Mouse (Mus musculus): ENCODE data around the gene Thsd1.

Gene Thsd1

GRCm38 (mm10) chr8:22258946-22259450 is 31.9 kb downstream of the Thsd1 start:
- H3K4me3 ChIP-seq (replicated peaks; ENCODE audit: low read length), result peak overlapping the region; percentile 67
- H3K9me3 ChIP-seq (ENCODE audit: low read length), result peaks cover 7% of the 10 kb centered on the region
- H3K27me3 ChIP-seq (ENCODE audit: insufficient read depth, low read length), result peaks cover 23% of the 10 kb centered on the region
- no peak for TF ChIP-seq NANOG (IDR thresholded peaks at IDR 0.05; ENCODE audit: borderline replicate concordance, low read length)
- TF ChIP-seq CTCF (conservative IDR thresholded peaks at IDR 0.05; ENCODE audit: low read length), result no peak
- no peak for TF ChIP-seq POU5F1 (IDR thresholded peaks at IDR 0.05; ENCODE audit: borderline replicate concordance, low read length)
- H3K36me3 ChIP-seq (ENCODE audit: insufficient read depth, low read length), result no peaks in the 10 kb centered on the region
- H3K4me1 ChIP-seq (replicated peaks; ENCODE audit: low read depth, low read length), result peaks cover 25% of the 10 kb centered on the region

- Histone ChIP-seq H3K36me3 (ENCODE audit: insufficient read depth, low read length) (no peaks in the 10 kb centered on the region), H3K4me3 (replicated peaks; ENCODE audit: low read length) (peak overlapping the region; percentile 67), H3K4me1 (replicated peaks; ENCODE audit: low read depth, low read length) (peaks cover 25% of the 10 kb centered on the region), H3K27me3 (ENCODE audit: insufficient read depth, low read length) (peaks cover 23% of the 10 kb centered on the region), H3K9me3 (ENCODE audit: low read length) (peaks cover 2% of the 10 kb centered on the region; the same call in 1 of the 2 replicates)
- TF ChIP-seq CTCF (conservative IDR thresholded peaks at IDR 0.05; ENCODE audit: low read length) (no peak), POU5F1 (IDR thresholded peaks at IDR 0.05; ENCODE audit: borderline replicate concordance, low read length) (no peak), NANOG (IDR thresholded peaks at IDR 0.05; ENCODE audit: borderline replicate concordance, low read length) (no peak)
Measured at GRCm38 (mm10) chr8:22259531-22259930, 32.4 kb downstream of the Thsd1 start.

- no peaks in the 10 kb centered on the region for H3K36me3 ChIP-seq (ENCODE audit: insufficient read depth, low read length)
- no peak overlapping the region for H3K4me3 ChIP-seq (replicated peaks; ENCODE audit: low read length)
- no peak for TF ChIP-seq POU5F1 (IDR thresholded peaks at IDR 0.05; ENCODE audit: borderline replicate concordance, low read length)
- no peak for TF ChIP-seq CTCF (conservative IDR thresholded peaks at IDR 0.05; ENCODE audit: low read length)
- TF ChIP-seq NANOG (IDR thresholded peaks at IDR 0.05; ENCODE audit: borderline replicate concordance, low read length), result no peak
- no peaks in the 10 kb centered on the region for H3K9me3 ChIP-seq (ENCODE audit: low read length)
- peaks cover 25% of the 10 kb centered on the region for H3K4me1 ChIP-seq (replicated peaks; ENCODE audit: low read depth, low read length)
- H3K27me3 ChIP-seq (ENCODE audit: insufficient read depth, low read length), result peaks cover 23% of the 10 kb centered on the region
Measured at GRCm38 (mm10) chr8:22260091-22260722, 33.1 kb downstream of the Thsd1 start.

- no peak for TF ChIP-seq POU5F1 (IDR thresholded peaks at IDR 0.05; ENCODE audit: borderline replicate concordance, low read length)
- no peak for TF ChIP-seq NANOG (IDR thresholded peaks at IDR 0.05; ENCODE audit: borderline replicate concordance, low read length)
- TF ChIP-seq CTCF (conservative IDR thresholded peaks at IDR 0.05; ENCODE audit: low read length), result no peak
- peaks cover 25% of the 10 kb centered on the region for H3K4me1 ChIP-seq (replicated peaks; ENCODE audit: low read depth, low read length)
- H3K36me3 ChIP-seq (ENCODE audit: insufficient read depth, low read length), result no peaks in the 10 kb centered on the region
- peaks cover 23% of the 10 kb centered on the region for H3K27me3 ChIP-seq (ENCODE audit: insufficient read depth, low read length)
- H3K4me3 ChIP-seq (replicated peaks; ENCODE audit: low read length), result no peak overlapping the region
- H3K9me3 ChIP-seq (ENCODE audit: low read length), result no peaks in the 10 kb centered on the region
Measured at GRCm38 (mm10) chr8:22262267-22262666, 35.2 kb downstream of the Thsd1 start.

GRCm38 (mm10) chr8:22264292-22264691 is 37.2 kb downstream of the Thsd1 start:
- H3K27me3 ChIP-seq (ENCODE audit: insufficient read depth, low read length), result peaks cover 3% of the 10 kb centered on the region
- H3K4me1 ChIP-seq (replicated peaks; ENCODE audit: low read depth, low read length), result peaks cover 13% of the 10 kb centered on the region
- H3K9me3 ChIP-seq (ENCODE audit: low read length), result no peaks in the 10 kb centered on the region
- H3K36me3 ChIP-seq (ENCODE audit: insufficient read depth, low read length), result no peaks in the 10 kb centered on the region
- no peak overlapping the region for H3K4me3 ChIP-seq (replicated peaks; ENCODE audit: low read length)
- TF ChIP-seq POU5F1 (IDR thresholded peaks at IDR 0.05; ENCODE audit: borderline replicate concordance, low read length), result no peak
- TF ChIP-seq NANOG (IDR thresholded peaks at IDR 0.05; ENCODE audit: borderline replicate concordance, low read length), result no peak
- no peak for TF ChIP-seq CTCF (conservative IDR thresholded peaks at IDR 0.05; ENCODE audit: low read length)

GRCm38 (mm10) chr8:22264787-22265186 is 37.7 kb downstream of the Thsd1 start:
- no peak overlapping the region for H3K4me3 ChIP-seq (replicated peaks; ENCODE audit: low read length)

GRCm38 (mm10) chr8:22265194-22265593 is 38.1 kb downstream of the Thsd1 start:
- no peak overlapping the region for H3K4me3 ChIP-seq (replicated peaks; ENCODE audit: low read length)
- no peaks in the 10 kb centered on the region for H3K9me3 ChIP-seq (ENCODE audit: low read length)
- H3K4me1 ChIP-seq (replicated peaks; ENCODE audit: low read depth, low read length), result peaks cover 4% of the 10 kb centered on the region
- TF ChIP-seq NANOG (IDR thresholded peaks at IDR 0.05; ENCODE audit: borderline replicate concordance, low read length), result no peak
- TF ChIP-seq POU5F1 (IDR thresholded peaks at IDR 0.05; ENCODE audit: borderline replicate concordance, low read length), result no peak
- no peak for TF ChIP-seq CTCF (conservative IDR thresholded peaks at IDR 0.05; ENCODE audit: low read length)
- no peaks in the 10 kb centered on the region for H3K27me3 ChIP-seq (ENCODE audit: insufficient read depth, low read length)
- H3K36me3 ChIP-seq (ENCODE audit: insufficient read depth, low read length), result no peaks in the 10 kb centered on the region

More at GRCm38 (mm10) chr8:22264787-22265186, 37.7 kb downstream of the Thsd1 start:
- TF ChIP-seq POU5F1 (IDR thresholded peaks at IDR 0.05; ENCODE audit: borderline replicate concordance, low read length), result no peak
- Histone ChIP-seq H3K9me3 (ENCODE audit: low read length) (no peaks in the 10 kb centered on the region), H3K27me3 (ENCODE audit: insufficient read depth, low read length) (no peaks in the 10 kb centered on the region), H3K36me3 (ENCODE audit: insufficient read depth, low read length) (no peaks in the 10 kb centered on the region), H3K4me1 (replicated peaks; ENCODE audit: low read depth, low read length) (peaks cover 8% of the 10 kb centered on the region)

GRCm38 (mm10) chr8:22266809-22267208 is 39.7 kb downstream of the Thsd1 start:
- Histone ChIP-seq H3K27me3 (ENCODE audit: insufficient read depth, low read length) (no peaks in the 10 kb centered on the region), H3K36me3 (ENCODE audit: insufficient read depth, low read length) (no peaks in the 10 kb centered on the region), H3K4me3 (replicated peaks; ENCODE audit: low read length) (no peak overlapping the region), H3K9me3 (ENCODE audit: low read length) (no peaks in the 10 kb centered on the region), H3K4me1 (replicated peaks; ENCODE audit: low read depth, low read length) (no peaks in the 10 kb centered on the region)
- TF ChIP-seq CTCF (conservative IDR thresholded peaks at IDR 0.05; ENCODE audit: low read length), result no peak
- no peak for TF ChIP-seq NANOG (IDR thresholded peaks at IDR 0.05; ENCODE audit: borderline replicate concordance, low read length)
- TF ChIP-seq POU5F1 (IDR thresholded peaks at IDR 0.05; ENCODE audit: borderline replicate concordance, low read length), result no peak

- no peaks in the 10 kb centered on the region for H3K9me3 ChIP-seq (ENCODE audit: low read length)
Measured at GRCm38 (mm10) chr8:22273142-22273541, 46.0 kb downstream of the Thsd1 start.

More at GRCm38 (mm10) chr8:22273142-22273541, 46.0 kb downstream of the Thsd1 start:
- no peak overlapping the region for H3K4me3 ChIP-seq (replicated peaks; ENCODE audit: low read length)
- TF ChIP-seq NANOG (IDR thresholded peaks at IDR 0.05; ENCODE audit: borderline replicate concordance, low read length) (no peak), CTCF (conservative IDR thresholded peaks at IDR 0.05; ENCODE audit: low read length) (no peak), POU5F1 (IDR thresholded peaks at IDR 0.05; ENCODE audit: borderline replicate concordance, low read length) (no peak)
- H3K36me3 ChIP-seq (ENCODE audit: insufficient read depth, low read length), result no peaks in the 10 kb centered on the region
- no peaks in the 10 kb centered on the region for H3K4me1 ChIP-seq (replicated peaks; ENCODE audit: low read depth, low read length)
- no peaks in the 10 kb centered on the region for H3K27me3 ChIP-seq (ENCODE audit: insufficient read depth, low read length)
